In the genomic region with DNA sequence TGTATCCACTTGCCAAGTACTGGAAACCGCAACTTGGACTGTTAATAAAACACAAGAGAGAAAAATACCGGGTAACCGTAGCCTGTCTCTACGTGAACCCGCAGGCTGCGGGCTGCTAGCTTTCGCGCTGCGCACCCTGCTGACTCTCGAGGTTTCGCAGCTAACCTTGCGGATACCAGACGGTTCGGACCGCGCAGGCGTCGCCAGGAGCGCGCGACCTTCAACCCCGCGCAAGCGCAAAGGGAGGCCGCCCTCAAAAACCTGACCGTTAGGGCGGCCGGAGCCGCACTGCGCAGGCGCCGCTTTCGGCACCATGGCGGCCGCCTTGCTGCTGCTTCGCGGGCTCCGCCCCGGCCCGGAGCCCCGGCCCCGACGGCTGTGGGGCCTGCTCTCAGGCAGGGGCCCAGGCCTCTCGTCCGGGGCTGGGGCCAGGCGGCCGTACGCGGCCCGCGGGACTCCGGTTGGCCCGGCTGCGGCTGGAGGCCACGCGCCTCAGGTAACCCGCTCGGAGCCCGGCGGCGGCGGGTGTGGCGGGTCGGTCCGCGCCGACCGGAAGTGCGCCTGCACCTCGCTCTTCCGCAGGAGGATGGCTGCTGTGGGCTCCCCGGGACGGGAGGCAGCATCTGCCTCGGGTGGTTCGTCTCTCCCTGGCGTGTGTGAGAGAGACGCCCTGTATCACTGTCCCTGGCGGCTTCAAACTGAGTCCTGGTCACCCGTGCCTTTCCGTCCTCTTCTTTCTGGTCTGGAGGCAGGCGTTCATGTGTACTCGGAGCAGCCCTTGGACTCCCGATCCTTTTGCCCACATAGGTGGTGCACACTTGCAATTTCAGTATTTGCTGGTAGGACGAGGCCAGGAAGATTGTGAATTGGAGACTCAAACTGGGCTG, we compare ENCODE assay signal across 7 mouse cellular contexts. TPM values are rescaled to one million over a fixed set of nuclear protein-coding genes. Genes with fewer than 3 reads are reported as not detected.
DNase-seq lines count a peak whose midpoint lies in the region; ATAC-seq lines count a peak whose summit lies in the region.

No protein-coding gene starts in this region.

- ATAC-seq in intestine, embryonic 16.5 days: peak; percentile 98
- peak; percentile 96 for ATAC-seq in midbrain, embryonic 11.5 days (ENCODE audit: low FRiP score)

- WGBS in intestine, embryonic 16.5 days: under 1% methylated on average over 83 of the region's 84 CpGs
- WGBS in midbrain, embryonic 11.5 days: under 1% methylated on average over 78 of the region's 84 CpGs

- H3K27ac ChIP-seq in intestine, embryonic 16.5 days (ENCODE audit: low read length): peak overlapping the region; percentile 88
- H3K27ac ChIP-seq in midbrain, embryonic 11.5 days (ENCODE audit: low read depth, low read length): peak overlapping the region; percentile 83

- H3K9me3 ChIP-seq in intestine, embryonic 16.5 days (ENCODE audit: control insufficient read depth, low read length): no peaks in the 10 kb centered on the region
- no peaks in the 10 kb centered on the region for H3K9me3 ChIP-seq in midbrain, embryonic 11.5 days (ENCODE audit: control insufficient read depth, low read length)

- H3K4me3 ChIP-seq in intestine, embryonic 16.5 days (ENCODE audit: low read length): peak overlapping the region; percentile 89
- peak overlapping the region; percentile 91 for H3K4me3 ChIP-seq in midbrain, embryonic 11.5 days (ENCODE audit: low read depth, low read length)

- H3K4me1 ChIP-seq in intestine, embryonic 16.5 days (ENCODE audit: control insufficient read depth, insufficient read depth, low read length): peaks cover 15% of the 10 kb centered on the region
- peaks cover 17% of the 10 kb centered on the region for H3K4me1 ChIP-seq in midbrain, embryonic 11.5 days (ENCODE audit: control insufficient read depth, insufficient read depth, low read length)

- H3K9ac ChIP-seq in intestine, embryonic 16.5 days (ENCODE audit: low read depth, low read length): peak overlapping the region; percentile 96
- H3K9ac ChIP-seq in midbrain, embryonic 11.5 days (ENCODE audit: low read length): peak overlapping the region; percentile 97

- no peaks in the 10 kb centered on the region for H3K27me3 ChIP-seq in intestine, embryonic 16.5 days (replicated peaks; ENCODE audit: control insufficient read depth, insufficient read depth, low read length)
- no peaks in the 10 kb centered on the region for H3K27me3 ChIP-seq in midbrain, embryonic 11.5 days (ENCODE audit: control insufficient read depth, insufficient read depth, low read length)

- H3K36me3 ChIP-seq in intestine, embryonic 16.5 days (ENCODE audit: control insufficient read depth, insufficient read depth, low read length): 0 out of 2 replicates have a peak, but pooled peaks cover 4% of the 10 kb centered on the region
- H3K36me3 ChIP-seq in midbrain, embryonic 11.5 days (ENCODE audit: control insufficient read depth, insufficient read depth, low read length): no peaks in the 10 kb centered on the region

- DNase-seq in adrenal gland, adult 2 months: peak; percentile 97
- peak; percentile 98 for DNase-seq in embryo, embryonic 11.5 days (ENCODE audit: low read depth, low spot score)
- DNase-seq in gastrocnemius, postnatal 36 days: peak; percentile 92 to 94
- peak; percentile 95 to 97 for DNase-seq in left cerebral cortex, postnatal 36 days (ENCODE audit: low spot score in 2 of 2)
- peak; percentile 100 for DNase-seq in midbrain, embryonic 11.5 days (ENCODE audit: low spot score, missing footprints)
- peak; percentile 98 for DNase-seq in skeletal muscle tissue, adult 2 months (ENCODE audit: low read depth, low spot score)

- H3K4me2 ChIP-seq in intestine, embryonic 16.5 days (ENCODE audit: low read depth, low read length): peak overlapping the region; percentile 79
- peak overlapping the region; percentile 82 for H3K4me2 ChIP-seq in midbrain, embryonic 11.5 days

- intact Hi-C loops in gastrocnemius, postnatal 36 days (cut with DNase I): loop anchor here (2.0 kb wide), 1 partner anchor 159 kb away; no protein-coding TSS in a partner anchor
- intact Hi-C loops in left cerebral cortex, postnatal 36 days (cut with DNase I): loop anchor here (1.0 kb wide), 2 partner anchors 35 to 159 kb away; no protein-coding TSS in a partner anchor

RNA-seq across cellular contexts. Expression of a gene that starts 2.7 kb away (rescaled TPM):
- 10 to 100 TPM; 78.4 to 80.1 TPM for total RNA-seq in adrenal gland, adult 2 months (2021)
- polyA plus RNA-seq in adrenal gland, adult 2 months (2012; rRNA removed): 246 and 255 TPM in 2 replicates
- total RNA-seq in gastrocnemius, postnatal 36 days (2021): 10 to 100 TPM; 60.6 to 71.8 TPM
- 54.4 and 55.6 TPM in 2 replicates for polyA plus RNA-seq in intestine, embryonic 16.5 days (2015; fragmentation: Nextera tagmentation; extraction: Ambion mirVana)
- total RNA-seq in left cerebral cortex, postnatal 36 days (2021): 10 to 100 TPM; 58.2 to 62.2 TPM
- 35.9 TPM in 2 replicates for polyA plus RNA-seq in midbrain, embryonic 11.5 days (2014; fragmentation: Nextera tagmentation; extraction: Ambion mirVana)

RNA-seq across cellular contexts. Expression of a gene that starts 23.4 kb away (rescaled TPM):
- 10 to 100 TPM; 65.4 to 86.9 TPM for total RNA-seq in adrenal gland, adult 2 months (2021)
- 54.8 and 88.0 TPM in 2 replicates for polyA plus RNA-seq in adrenal gland, adult 2 months (2012; rRNA removed)
- total RNA-seq in gastrocnemius, postnatal 36 days (2021): 10 to 100 TPM; 47.4 to 55.4 TPM
- 19.2 and 19.5 TPM in 2 replicates for polyA plus RNA-seq in intestine, embryonic 16.5 days (2015; fragmentation: Nextera tagmentation; extraction: Ambion mirVana)
- total RNA-seq in left cerebral cortex, postnatal 36 days (2021): 100 to 1,000 TPM; 145 to 177 TPM
- 61.9 and 72.0 TPM in 2 replicates for polyA plus RNA-seq in midbrain, embryonic 11.5 days (2014; fragmentation: Nextera tagmentation; extraction: Ambion mirVana)

RNA-seq across cellular contexts. Expression of a gene that starts 36.7 kb away (rescaled TPM):
- 100 to 1,000 TPM; 419 to 701 TPM for total RNA-seq in adrenal gland, adult 2 months (2021)
- polyA plus RNA-seq in adrenal gland, adult 2 months (2012; rRNA removed): 2,347 and 2,800 TPM in 2 replicates
- total RNA-seq in gastrocnemius, postnatal 36 days (2021): 100 to 1,000 TPM; 328 to 417 TPM
- 1,403 and 1,521 TPM in 2 replicates for polyA plus RNA-seq in intestine, embryonic 16.5 days (2015; fragmentation: Nextera tagmentation; extraction: Ambion mirVana)
- total RNA-seq in left cerebral cortex, postnatal 36 days (2021): 100 to 1,000 TPM; 350 to 427 TPM
- polyA plus RNA-seq in midbrain, embryonic 11.5 days (2014; fragmentation: Nextera tagmentation; extraction: Ambion mirVana): 1,312 and 1,403 TPM in 2 replicates

RNA-seq across cellular contexts. Expression of a gene that starts 51.7 kb away (rescaled TPM):
- 1 to 10 TPM; 3.8 to 5.7 TPM for total RNA-seq in adrenal gland, adult 2 months (2021)
- 5.1 and 6.1 TPM in 2 replicates for polyA plus RNA-seq in adrenal gland, adult 2 months (2012; rRNA removed)
- under 1 TPM in 1 of 2 experiments, not detected in 1; 0.23 TPM for total RNA-seq in gastrocnemius, postnatal 36 days (2021)
- 0.78 and 0.93 TPM in 2 replicates for polyA plus RNA-seq in intestine, embryonic 16.5 days (2015; fragmentation: Nextera tagmentation; extraction: Ambion mirVana)
- 10 to 100 TPM; 42.7 to 75.2 TPM for total RNA-seq in left cerebral cortex, postnatal 36 days (2021)
- polyA plus RNA-seq in midbrain, embryonic 11.5 days (2014; fragmentation: Nextera tagmentation; extraction: Ambion mirVana): 0.07 TPM in 1 of 2 replicates, not detected in the other

Comparison
In these comparisons a context has a peak if more than half of its experiments do, and no peak if none do; other contexts are left out.
1. Peak in every context shown above with its lines: DNase-seq, ATAC-seq, H3K4me3 ChIP-seq and H3K27ac ChIP-seq.